Mouse (Mus musculus) kidney, embryonic 16.5 days (tissue): ENCODE measurements around the gene Slit3. TPM values are rescaled to one million over a fixed set of nuclear protein-coding genes. Genes with fewer than 3 reads are reported as not detected.
A peak's percentile ranks its signal among the peaks of the same experiment; 100 is the strongest.

Experiments
- ATAC-seq: fragments of 200-750 bp; cut with Nextera tagmentation; 2 replicates; pipeline ENCODE4 v1.8.0; 2017; ENCODE audit warnings: moderate TSS enrichment; ENCODE audit not compliant: low FRiP score, low TSS enrichment
- H3K27ac ChIP-seq: fragments of 300-500 bp; sonication (generic); 2 replicates; pipeline ENCODE4 v1.5.1; 2014; ENCODE audit warnings: low read length
- H3K27me3 ChIP-seq: fragments of 300-500 bp; sonication (generic); 2 replicates; pipeline ENCODE4 v1.6.1; 2014; ENCODE audit warnings: low read length, control low read depth, mixed read lengths; ENCODE audit not compliant: insufficient read depth
- H3K36me3 ChIP-seq: fragments of 300-500 bp; sonication (generic); 2 replicates; pipeline ENCODE4 v1.6.1; 2014; ENCODE audit warnings: low read length, control low read depth, mixed read lengths; ENCODE audit not compliant: insufficient read depth
- H3K4me1 ChIP-seq: fragments of 300-500 bp; sonication (generic); 2 replicates; pipeline ENCODE4 v1.6.1; 2014; ENCODE audit warnings: low read length, control low read depth, mixed read lengths; ENCODE audit not compliant: insufficient read depth
- H3K4me2 ChIP-seq: fragments of 300-500 bp; sonication (generic); replicated peaks from 2 replicates; pipeline ENCODE4 v1.6.1; 2014; ENCODE audit warnings: low read depth, low read length
- H3K4me3 ChIP-seq: fragments of 300-500 bp; sonication (generic); 2 replicates; pipeline ENCODE4 v1.5.1; 2014; ENCODE audit warnings: mild to moderate bottlenecking, low read length
- H3K9ac ChIP-seq: fragments of 300-500 bp; sonication (generic); replicated peaks from 2 replicates; pipeline ENCODE4 v1.6.1; 2014; ENCODE audit warnings: low read length
- H3K9me3 ChIP-seq: fragments of 300-500 bp; sonication (generic); 2 replicates; pipeline ENCODE4 v1.6.1; 2016; ENCODE audit warnings: low read length, control low read depth
- WGBS: fragments of 180-500 bp; shearing (Covaris S2); extraction: QIAGEN DNeasy Blood & Tissue Kit; methylation state at CpG from one replicate; pipeline ENCODE4 v1.1.7; 2014; 5-methylcytosine and 5-hydroxymethylcytosine counted together
- polyA plus RNA-seq: library from polyadenylated mRNA; unstranded; fragments of >200 nt; fragmentation: Nextera tagmentation; extraction: Ambion mirVana; gene quantifications from 2 replicates; pipeline ENCODE4 v1.2.1, GENCODE M21; 2015

Gene Slit3
- polyA plus RNA-seq, 1 experiment from 2014 or later, result 8.3 TPM

DNA sequence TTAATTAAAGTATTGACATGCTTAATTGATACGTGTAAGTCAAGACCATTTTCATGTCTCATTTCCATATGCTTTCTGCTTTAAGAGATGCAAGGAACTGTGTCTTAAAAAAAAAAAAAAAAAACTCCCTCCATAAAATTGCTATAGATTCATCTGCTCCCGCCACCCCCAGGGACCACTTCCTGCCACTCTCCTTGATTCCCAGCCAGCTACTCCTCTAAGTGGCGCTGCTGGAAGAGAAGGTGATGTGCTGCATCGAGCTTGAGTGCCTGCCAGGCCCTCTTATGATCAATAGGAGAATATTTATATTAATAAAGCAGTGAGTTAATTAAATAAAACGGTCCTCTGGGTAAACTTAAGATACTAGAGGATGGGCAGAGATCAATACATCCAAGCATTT lies 370.7 kb downstream of the Slit3 start:
- 68% methylated on average over 5 of the region's 5 CpGs for WGBS
- ATAC-seq, result no peak
- H3K9me3 ChIP-seq, result no peaks in the 10 kb centered on the region
- no peak overlapping the region for H3K4me2 ChIP-seq
- no peak overlapping the region for H3K4me3 ChIP-seq
- H3K27ac ChIP-seq, result no peak overlapping the region
- H3K36me3 ChIP-seq, result no peaks in the 10 kb centered on the region
- H3K9ac ChIP-seq, result no peak overlapping the region
- no peaks in the 10 kb centered on the region for H3K27me3 ChIP-seq
- H3K4me1 ChIP-seq, result no peaks in the 10 kb centered on the region

DNA sequence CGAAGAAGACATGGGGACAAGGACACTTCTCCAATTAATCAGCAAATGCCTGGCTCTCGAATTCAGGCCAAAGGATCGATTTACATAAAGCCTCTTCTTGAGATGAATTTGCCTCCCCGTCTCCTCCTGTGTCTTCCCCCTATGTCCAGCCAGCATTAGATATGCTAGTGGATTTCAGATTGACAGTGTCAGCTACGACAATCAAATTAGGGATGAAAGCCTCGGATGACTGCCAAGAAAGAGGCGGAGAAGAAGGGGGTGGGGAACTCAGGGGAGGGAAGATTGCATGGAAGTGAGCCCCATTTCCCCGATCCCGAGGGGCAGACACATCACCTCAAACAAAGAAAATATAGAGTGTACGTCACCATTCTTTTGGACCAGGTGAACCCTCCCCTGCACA lies 375.9 kb downstream of the Slit3 start:
- Histone ChIP-seq H3K9me3 (no peaks in the 10 kb centered on the region), H3K4me3 (no peak overlapping the region), H3K36me3 (no peaks in the 10 kb centered on the region), H3K4me1 (no peaks in the 10 kb centered on the region), H3K9ac (no peak overlapping the region), H3K27me3 (no peaks in the 10 kb centered on the region), H3K27ac (no peak overlapping the region), H3K4me2 (no peak overlapping the region)
- WGBS, result 72% methylated on average over 10 of the region's 10 CpGs
- ATAC-seq, result no peak

DNA sequence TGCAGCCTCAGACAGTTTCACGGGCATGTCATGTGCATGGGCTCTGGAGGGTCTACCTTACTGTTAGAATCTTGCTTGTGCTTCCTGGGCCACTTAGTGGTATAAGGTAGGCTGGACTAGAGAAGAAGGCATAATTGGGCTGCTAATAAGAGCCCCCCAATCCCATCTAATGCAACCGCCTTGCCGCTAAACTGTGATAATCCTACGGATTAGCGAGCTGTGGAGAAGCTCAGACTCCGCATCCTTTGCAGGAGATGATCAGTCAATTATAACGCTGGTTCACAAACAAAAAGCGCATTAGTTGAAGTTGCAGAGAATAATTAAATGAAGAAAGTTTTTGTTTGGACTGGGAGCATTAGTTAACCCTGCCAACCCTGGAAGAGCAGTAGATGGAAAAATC lies 376.9 kb downstream of the Slit3 start:
- Histone ChIP-seq H3K27me3 (no peaks in the 10 kb centered on the region), H3K4me2 (no peak overlapping the region), H3K36me3 (no peaks in the 10 kb centered on the region), H3K9ac (no peak overlapping the region), H3K4me3 (no peak overlapping the region), H3K27ac (no peak overlapping the region), H3K4me1 (0 out of 2 replicates have a peak, but pooled peaks cover 5% of the 10 kb centered on the region), H3K9me3 (no peaks in the 10 kb centered on the region)
- no peak for ATAC-seq
- 87% methylated on average over 8 of the region's 8 CpGs for WGBS

DNA sequence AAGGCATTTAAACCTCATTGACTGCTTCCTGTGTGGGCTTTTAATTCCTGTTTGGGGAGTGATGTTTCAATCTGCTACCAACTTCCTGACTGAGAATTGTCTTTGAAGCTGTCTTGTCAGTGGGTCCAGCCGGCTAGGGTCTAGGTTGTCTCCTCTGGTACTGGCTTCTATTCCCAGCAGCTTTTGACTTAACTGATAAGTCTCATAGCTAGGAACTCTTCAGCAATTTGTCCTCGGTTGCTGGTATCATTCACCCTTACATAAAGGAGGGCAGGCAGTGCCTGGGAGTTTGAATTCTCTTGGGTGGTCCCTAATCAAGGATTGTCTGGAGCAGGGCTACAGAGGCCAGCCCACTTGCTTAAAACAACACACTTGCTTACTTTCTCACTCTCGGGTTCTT lies 381.1 kb downstream of the Slit3 start:
- Histone ChIP-seq H3K36me3 (no peaks in the 10 kb centered on the region), H3K27me3 (no peaks in the 10 kb centered on the region; the same call in 1 of the 2 replicates), H3K4me1 (peaks cover 13% of the 10 kb centered on the region; the same call in 1 of the 2 replicates), H3K4me2 (no peak overlapping the region), H3K9ac (no peak overlapping the region), H3K9me3 (no peaks in the 10 kb centered on the region), H3K4me3 (no peak overlapping the region), H3K27ac (no peak overlapping the region)
- WGBS, result 13% methylated on average over 3 of the region's 3 CpGs
- no peak for ATAC-seq

DNA sequence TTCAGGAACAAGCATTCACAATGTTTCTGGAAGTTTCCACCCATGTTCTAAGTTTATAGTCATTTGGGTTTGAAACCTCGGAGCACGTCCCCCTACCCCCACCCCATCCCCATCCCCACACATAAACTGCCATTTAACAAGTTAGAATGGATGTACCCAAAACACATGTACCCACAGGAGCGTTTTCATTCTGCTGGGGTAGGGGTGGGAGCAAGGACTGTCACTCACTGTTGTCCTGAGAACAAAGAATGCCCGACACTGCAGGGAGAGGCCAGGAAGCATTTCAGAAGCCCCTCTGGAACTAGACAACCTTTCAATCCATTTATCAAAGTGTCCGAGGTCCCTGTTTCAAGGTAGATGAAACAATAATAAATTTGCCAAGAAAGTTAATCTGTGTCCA lies 383.0 kb downstream of the Slit3 start:
- Histone ChIP-seq H3K27me3 (no peaks in the 10 kb centered on the region; the same call in 1 of the 2 replicates), H3K4me2 (no peak overlapping the region), H3K27ac (no peak overlapping the region), H3K36me3 (no peaks in the 10 kb centered on the region), H3K9ac (no peak overlapping the region), H3K9me3 (no peaks in the 10 kb centered on the region), H3K4me3 (no peak overlapping the region), H3K4me1 (peaks cover 13% of the 10 kb centered on the region; the same call in 1 of the 2 replicates)
- ATAC-seq, result no peak
- WGBS, result 35% methylated on average over 5 of the region's 5 CpGs

DNA sequence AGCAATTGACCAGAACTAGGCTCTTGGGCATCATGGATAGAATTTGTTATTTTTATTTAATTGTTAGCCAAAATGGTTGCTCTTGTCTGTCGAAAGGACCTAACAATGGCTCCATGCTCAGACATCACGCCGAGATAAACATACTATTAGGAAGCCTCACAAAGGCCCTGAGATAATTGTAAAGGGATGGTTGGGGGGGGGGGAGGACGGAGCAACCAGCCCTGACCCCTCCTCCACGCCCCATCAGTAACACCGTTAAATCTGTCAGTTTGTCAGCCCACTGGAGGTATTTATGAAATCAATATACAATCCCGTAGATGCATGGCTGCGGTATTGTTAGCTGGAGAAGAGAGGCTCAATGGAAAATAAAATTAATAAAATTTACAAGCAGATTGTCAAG lies 383.9 kb downstream of the Slit3 start:
- no peaks in the 10 kb centered on the region for H3K36me3 ChIP-seq
- no peaks in the 10 kb centered on the region; the same call in 1 of the 2 replicates for H3K27me3 ChIP-seq
- WGBS, result 54% methylated on average over 8 of the region's 8 CpGs
- H3K4me3 ChIP-seq, result no peak overlapping the region
- peaks cover 13% of the 10 kb centered on the region; the same call in 1 of the 2 replicates for H3K4me1 ChIP-seq
- no peak overlapping the region for H3K9ac ChIP-seq
- no peaks in the 10 kb centered on the region for H3K9me3 ChIP-seq
- no peak overlapping the region for H3K27ac ChIP-seq
- ATAC-seq, result no peak
- no peak overlapping the region for H3K4me2 ChIP-seq

DNA sequence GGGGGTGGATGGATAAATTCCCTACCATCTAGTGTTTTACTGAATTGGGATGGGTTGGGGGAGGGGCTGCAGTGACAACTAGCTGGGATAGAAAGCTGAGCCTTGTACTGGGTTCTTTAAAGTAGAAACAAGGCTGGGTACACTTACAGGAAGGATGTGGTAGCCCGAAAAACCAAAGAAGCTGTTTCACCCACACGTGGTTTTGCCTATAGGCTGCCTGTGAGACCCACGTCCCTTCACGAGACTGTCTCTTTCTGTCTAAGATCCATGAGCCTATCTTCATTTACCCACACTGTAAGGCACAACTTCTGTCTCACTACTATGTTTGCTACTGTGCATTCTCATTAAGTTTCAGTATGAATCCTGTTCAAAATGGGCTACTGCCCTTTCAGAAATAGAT lies 384.3 kb downstream of the Slit3 start:
- Histone ChIP-seq H3K4me1 (peaks cover 13% of the 10 kb centered on the region; the same call in 1 of the 2 replicates), H3K27ac (no peak overlapping the region), H3K4me2 (no peak overlapping the region), H3K9me3 (no peaks in the 10 kb centered on the region), H3K9ac (no peak overlapping the region), H3K4me3 (no peak overlapping the region), H3K36me3 (no peaks in the 10 kb centered on the region), H3K27me3 (no peaks in the 10 kb centered on the region; the same call in 1 of the 2 replicates)
- 72% methylated on average over 4 of the region's 4 CpGs for WGBS
- no peak for ATAC-seq

DNA sequence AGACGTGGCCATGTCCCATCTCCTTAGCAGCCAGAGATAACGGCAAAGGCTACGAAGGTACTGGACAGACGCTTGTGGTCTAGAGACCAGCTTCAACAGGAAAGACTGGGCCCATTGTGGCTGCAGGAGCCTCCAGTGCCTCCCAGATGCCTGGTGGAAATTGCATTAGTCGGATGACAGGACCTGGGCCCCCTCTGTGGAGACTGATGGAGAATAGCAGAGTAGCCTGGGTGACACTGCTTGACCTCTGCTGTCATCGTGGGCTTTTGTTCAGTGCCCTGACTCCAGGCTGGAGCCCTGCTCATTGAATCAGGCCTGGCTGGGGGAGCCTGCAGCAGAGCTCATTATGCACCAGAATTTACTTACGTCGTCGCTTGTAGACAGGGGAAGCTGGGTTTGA lies 384.8 kb downstream of the Slit3 start:
- no peak overlapping the region for H3K4me2 ChIP-seq
- no peak for ATAC-seq
- H3K4me3 ChIP-seq, result no peak overlapping the region
- H3K27me3 ChIP-seq, result no peaks in the 10 kb centered on the region; the same call in 1 of the 2 replicates
- 64% methylated on average over 9 of the region's 9 CpGs for WGBS
- H3K9ac ChIP-seq, result no peak overlapping the region
- H3K9me3 ChIP-seq, result no peaks in the 10 kb centered on the region
- H3K4me1 ChIP-seq, result peaks cover 13% of the 10 kb centered on the region; the same call in 1 of the 2 replicates
- no peaks in the 10 kb centered on the region for H3K36me3 ChIP-seq
- no peak overlapping the region for H3K27ac ChIP-seq

DNA sequence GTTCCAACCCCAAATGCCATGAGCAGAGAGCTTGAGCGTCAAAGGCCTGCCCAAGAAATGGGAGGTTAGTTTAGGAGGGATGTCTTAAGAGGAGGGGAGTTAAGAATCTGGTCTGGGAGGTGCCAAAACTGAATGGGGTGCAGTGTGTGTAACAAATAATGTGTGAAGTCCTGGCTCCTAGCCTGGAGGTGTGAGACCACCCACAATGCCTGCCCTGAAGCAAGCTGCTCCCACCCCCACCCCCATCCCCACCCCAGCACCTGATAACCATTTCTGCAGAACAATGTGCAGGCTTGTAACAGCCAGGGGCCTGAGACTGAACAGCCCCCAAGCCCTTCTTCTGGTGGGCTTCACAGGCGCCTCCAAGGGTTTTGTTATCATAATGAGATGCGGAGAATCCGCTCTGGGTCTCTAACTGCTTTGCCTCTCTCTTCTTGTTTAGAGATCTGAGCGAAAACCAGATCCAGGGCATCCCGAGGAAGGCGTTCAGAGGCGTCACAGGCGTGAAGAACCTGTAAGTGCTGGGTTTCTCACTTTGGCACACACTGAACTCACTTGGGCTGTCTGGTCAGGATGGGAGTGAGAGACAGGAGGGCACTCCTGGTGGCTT lies 386.9 kb downstream of the Slit3 start:
- no peak overlapping the region for H3K4me3 ChIP-seq
- no peaks in the 10 kb centered on the region for H3K36me3 ChIP-seq
- no peak for ATAC-seq
- H3K9ac ChIP-seq, result no peak overlapping the region
- H3K27ac ChIP-seq, result no peak overlapping the region
- 68% methylated on average over 9 of the region's 9 CpGs for whole genome bisulfite sequencing
- no peaks in the 10 kb centered on the region for H3K9me3 ChIP-seq
- H3K4me1 ChIP-seq, result peaks cover 13% of the 10 kb centered on the region; the same call in 1 of the 2 replicates
- no peak overlapping the region for H3K4me2 ChIP-seq
- H3K27me3 ChIP-seq, result no peaks in the 10 kb centered on the region; the same call in 1 of the 2 replicates

DNA sequence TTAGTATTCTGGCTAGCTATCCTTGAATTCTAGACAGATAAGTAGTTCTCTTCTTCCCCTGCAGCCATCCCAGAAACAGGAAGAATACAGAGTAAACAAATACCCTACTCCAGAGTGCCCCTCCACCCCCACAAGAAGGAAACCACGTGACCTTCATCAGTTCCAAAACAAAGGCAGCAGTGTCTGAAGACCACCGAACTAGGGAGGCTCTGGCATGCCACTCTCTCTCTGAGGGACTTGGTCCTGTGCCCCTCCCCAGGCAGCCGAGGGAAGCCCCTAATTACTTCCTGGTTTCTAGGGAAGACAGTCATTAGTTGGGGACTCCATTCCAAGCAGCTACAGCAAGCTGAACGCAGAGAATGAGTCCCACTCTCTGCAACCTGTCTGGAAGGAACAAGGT lies 391.7 kb downstream of the Slit3 start:
- peaks cover 9% of the 10 kb centered on the region; the same call in 1 of the 2 replicates for H3K4me1 ChIP-seq
- WGBS, result 6% methylated on average over 4 of the region's 4 CpGs
- H3K4me2 ChIP-seq, result no peak overlapping the region
- 0 out of 2 replicates have a peak, but pooled peaks have one; percentile 49 for ATAC-seq
- H3K4me3 ChIP-seq, result no peak overlapping the region
- no peaks in the 10 kb centered on the region for H3K9me3 ChIP-seq
- H3K9ac ChIP-seq, result no peak overlapping the region
- no peaks in the 10 kb centered on the region for H3K36me3 ChIP-seq
- no peaks in the 10 kb centered on the region for H3K27me3 ChIP-seq
- no peak overlapping the region for H3K27ac ChIP-seq
